Mouse (Mus musculus) frontal cortex, adult 2 months (tissue): ENCODE measurements around the gene Anks1. TPM values are rescaled to one million over a fixed set of nuclear protein-coding genes. Genes with fewer than 3 reads are reported as not detected.

Source experiments
- polyA plus RNA-seq: library from polyadenylated mRNA; depleted of rRNA; stranded (reverse); fragments of >200 nt; gene quantifications from 2 replicates; pipeline ENCODE4 v1.2.3, GENCODE M21; 2012; rRNA removed

Anks1 gene
- polyA plus RNA-seq, 1 experiment: 32.3 TPM

Other genes starting within 250 kb of the Anks1 start
- 0.80 and 0.95 TPM in 2 replicates for gene Spdef, start 180.4 kb upstream of the Anks1 start, polyA plus RNA-seq
- gene D17Wsu92e, start 88.7 kb upstream of the Anks1 start, polyA plus RNA-seq: 157 and 178 TPM in 2 replicates
- 66.1 and 78.6 TPM in 2 replicates for gene Snrpc, start 71.2 kb upstream of the Anks1 start, polyA plus RNA-seq
- gene Uhrf1bp1, start 52.9 kb upstream of the Anks1 start, polyA plus RNA-seq: 9.5 and 10.5 TPM in 2 replicates
- 44.0 and 49.3 TPM in 2 replicates for gene Taf11, start 538 bp downstream of the Anks1 start, polyA plus RNA-seq
- gene Tcp11, start 171.3 kb downstream of the Anks1 start, polyA plus RNA-seq: 0.55 and 1.0 TPM in 2 replicates
- 2.5 TPM in 2 replicates for gene Scube3, start 232.8 kb downstream of the Anks1 start, polyA plus RNA-seq